Mouse (Mus musculus) midbrain, embryonic 13.5 days (tissue): ENCODE results near the gene Cdh24. TPM values are rescaled to one million over a fixed set of nuclear protein-coding genes. Genes with fewer than 3 reads are reported as not detected.

Experiments
- ATAC-seq: fragments of 200-750 bp; cut with Nextera tagmentation; 2 replicates; pipeline ENCODE4 v1.8.0; 2017; ENCODE audit warnings: mild to moderate bottlenecking, moderate TSS enrichment, moderate library complexity
- H3K27ac ChIP-seq: fragments of 300-500 bp; sonication (generic); 2 replicates; pipeline ENCODE4 v1.5.1; 2015; ENCODE audit warnings: inconsistent platforms, mild to moderate bottlenecking, moderate library complexity
- H3K27me3 ChIP-seq: fragments of 300-500 bp; sonication (generic); 2 replicates; pipeline ENCODE4 v1.6.1; 2015; ENCODE audit warnings: mild to moderate bottlenecking, inconsistent platforms
- H3K36me3 ChIP-seq: fragments of 300-500 bp; sonication (generic); 2 replicates; pipeline ENCODE4 v1.6.1; 2015; ENCODE audit warnings: mild to moderate bottlenecking, inconsistent platforms
- H3K4me1 ChIP-seq: fragments of 300-500 bp; sonication (generic); replicated peaks from 2 replicates; pipeline ENCODE4 v1.6.1; 2015; ENCODE audit warnings: inconsistent platforms
- H3K4me2 ChIP-seq: fragments of 300-500 bp; sonication (generic); replicated peaks from 2 replicates; pipeline ENCODE4 v1.6.1; 2015; ENCODE audit warnings: moderate library complexity, mild to moderate bottlenecking, inconsistent platforms
- H3K4me3 ChIP-seq: fragments of 300-500 bp; sonication (generic); replicated peaks from 2 replicates; pipeline ENCODE4 v1.5.1; 2015; ENCODE audit warnings: mild to moderate bottlenecking, inconsistent platforms
- H3K9ac ChIP-seq: fragments of 300-500 bp; sonication (generic); replicated peaks from 2 replicates; pipeline ENCODE4 v1.6.1; 2015; ENCODE audit warnings: mild to moderate bottlenecking, inconsistent platforms
- H3K9me3 ChIP-seq: fragments of 300-500 bp; sonication (generic); 2 replicates; pipeline ENCODE4 v1.6.1; 2016; ENCODE audit warnings: mild to moderate bottlenecking, inconsistent platforms
- WGBS: fragments of 180-500 bp; shearing (Covaris S2); methylation state at CpG from one replicate; pipeline ENCODE4 v1.1.7; 2015; 5-methylcytosine and 5-hydroxymethylcytosine counted together
- microRNA counts: library from miRNA; unstranded; fragments of <30 nt; microRNA quantifications from one replicate; lab custom pipeline; 2016
- microRNA-seq: library from miRNA; unstranded; fragments of <30 nt; microRNA quantifications from one replicate; pipeline ENCODE4, GENCODE M21; 2016
- polyA plus RNA-seq: library from polyadenylated mRNA; unstranded; fragments of >200 nt; fragmentation: Nextera tagmentation; extraction: Ambion mirVana; gene quantifications from 2 replicates; pipeline ENCODE4 v1.2.1, GENCODE M21; 2015

Gene Cdh24
- polyA plus RNA-seq, 1 experiment from 2014 or later, result 12.3 TPM

DNA sequence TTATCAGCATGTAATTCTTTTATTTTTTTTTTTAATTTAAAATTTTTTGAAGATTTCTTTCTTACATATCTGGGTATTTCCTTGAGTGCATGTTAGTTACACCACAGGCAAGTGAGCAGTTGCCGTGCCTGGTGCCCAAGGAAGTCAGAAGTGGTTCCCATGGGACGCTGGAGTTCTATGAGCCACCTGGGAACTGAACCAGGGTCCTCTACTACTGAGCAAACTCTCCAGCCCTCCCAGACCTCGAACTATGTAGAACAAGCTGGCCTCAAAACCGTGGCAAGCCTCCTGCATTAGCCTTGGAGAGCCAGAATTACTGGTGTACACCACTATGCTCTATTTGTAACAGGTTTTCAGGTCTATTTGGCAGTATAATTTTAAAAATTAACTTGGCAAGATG is 38.6 kb downstream of the Cdh24 start:
- Histone ChIP-seq H3K4me2 (peak overlapping the region; percentile 55), H3K36me3 (peaks cover 7% of the 10 kb centered on the region; the same call in 1 of the 2 replicates), H3K4me1 (peaks cover 26% of the 10 kb centered on the region), H3K9me3 (no peaks in the 10 kb centered on the region), H3K4me3 (peak overlapping the region; percentile 61), H3K27ac (peak overlapping the region; percentile 95), H3K9ac (peak overlapping the region; percentile 76), H3K27me3 (no peaks in the 10 kb centered on the region)
- 38% methylated on average over 4 of the region's 4 CpGs for WGBS
- peak; percentile 5; the same call in 1 of the 2 replicates for ATAC-seq

- no peak overlapping the region for H3K27ac ChIP-seq
- peaks cover 7% of the 10 kb centered on the region; the same call in 1 of the 2 replicates for H3K36me3 ChIP-seq
- H3K4me1 ChIP-seq, result peaks cover 26% of the 10 kb centered on the region
- H3K9me3 ChIP-seq, result no peaks in the 10 kb centered on the region
- H3K27me3 ChIP-seq, result no peaks in the 10 kb centered on the region
- no peak for ATAC-seq
- no peak overlapping the region for H3K4me2 ChIP-seq
- H3K9ac ChIP-seq, result no peak overlapping the region
- no peak overlapping the region for H3K4me3 ChIP-seq
- 89% methylated on average over 2 of the region's 2 CpGs for WGBS
These were observed 39.6 kb downstream of the Cdh24 start for GRCm38 (mm10) chr14:54601601-54602000.

DNA sequence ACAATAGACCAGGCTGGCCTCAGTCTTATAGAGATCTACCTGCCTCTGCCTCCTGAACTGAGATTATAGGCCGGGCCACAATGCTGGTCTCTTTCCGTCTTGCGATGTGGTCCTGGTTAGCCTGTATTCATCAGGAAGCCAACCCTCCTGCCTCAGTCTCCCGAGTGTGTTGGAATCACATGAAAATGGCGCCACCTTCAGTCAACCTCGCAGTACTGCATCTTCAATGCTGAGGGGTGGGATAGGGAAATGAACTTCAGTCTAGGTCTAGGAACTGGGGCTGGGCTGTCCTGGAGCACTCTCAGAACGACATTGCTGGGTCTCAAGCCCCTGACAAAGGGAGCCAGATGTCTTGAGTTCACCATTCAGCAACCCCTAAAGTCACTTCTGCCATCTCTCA is 44.1 kb downstream of the Cdh24 start:
- H3K27me3 ChIP-seq, result no peaks in the 10 kb centered on the region
- WGBS, result 79% methylated on average over 7 of the region's 7 CpGs
- H3K9ac ChIP-seq, result no peak overlapping the region
- H3K4me1 ChIP-seq, result peaks cover under 1% of the 10 kb centered on the region; the same call in 1 of the 2 replicates
- no peak overlapping the region for H3K27ac ChIP-seq
- peaks cover 27% of the 10 kb centered on the region for H3K36me3 ChIP-seq
- ATAC-seq, result no peak
- no peak overlapping the region for H3K4me3 ChIP-seq
- no peaks in the 10 kb centered on the region for H3K9me3 ChIP-seq
- H3K4me2 ChIP-seq, result no peak overlapping the region

DNA sequence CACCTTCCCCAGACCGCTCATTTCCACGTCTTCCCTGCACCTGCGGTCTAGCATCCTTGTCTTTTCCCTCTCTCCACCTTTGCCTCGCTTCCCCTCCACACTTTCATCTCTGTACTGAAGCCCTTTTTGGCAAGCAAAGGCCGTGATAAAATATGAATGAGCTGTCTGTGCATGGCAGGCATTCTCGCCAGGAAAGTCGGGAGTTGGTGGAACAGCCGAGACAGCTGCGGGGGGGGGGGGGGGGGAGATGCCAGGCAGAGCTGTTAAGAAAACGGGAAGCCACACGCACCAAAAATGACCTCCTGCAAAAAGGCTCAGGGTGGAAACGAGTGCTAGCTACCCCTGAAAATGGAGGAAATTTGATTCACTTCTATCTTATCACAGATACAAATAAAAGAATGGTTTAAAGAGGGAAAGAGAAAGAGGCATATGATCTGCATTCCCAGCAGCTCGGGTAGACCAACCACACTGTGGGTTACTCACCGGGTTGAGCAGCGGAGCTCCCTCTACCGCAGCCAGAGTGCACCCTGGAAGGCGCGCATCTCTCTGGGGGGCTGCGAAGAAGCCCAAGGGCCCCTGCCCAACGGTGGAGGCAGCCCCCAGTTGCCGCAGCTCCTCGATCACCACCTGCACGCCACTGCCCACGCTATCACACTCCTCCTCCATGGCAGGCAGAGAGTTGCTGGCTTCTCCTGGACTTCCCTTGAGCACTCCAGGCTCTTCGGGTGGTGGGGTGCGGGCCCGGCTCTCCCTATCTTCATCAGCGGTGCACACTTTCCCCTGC is 46.3 kb downstream of the Cdh24 start:
- Histone ChIP-seq H3K9me3 (no peaks in the 10 kb centered on the region), H3K4me3 (no peak overlapping the region), H3K4me2 (no peak overlapping the region), H3K36me3 (peaks cover 29% of the 10 kb centered on the region), H3K27me3 (no peaks in the 10 kb centered on the region), H3K9ac (no peak overlapping the region), H3K4me1 (no peaks in the 10 kb centered on the region; the same call in 1 of the 2 replicates), H3K27ac (no peak overlapping the region)
- 71% methylated on average over 27 of the region's 28 CpGs for WGBS
- ATAC-seq, result no peak

- no peaks in the 10 kb centered on the region for H3K9me3 ChIP-seq
- peaks cover 25% of the 10 kb centered on the region for H3K36me3 ChIP-seq
- H3K4me2 ChIP-seq, result no peak overlapping the region
- no peak overlapping the region for H3K27ac ChIP-seq
- no peak overlapping the region for H3K4me3 ChIP-seq
- ATAC-seq, result no peak
- H3K4me1 ChIP-seq, result no peaks in the 10 kb centered on the region; the same call in 1 of the 2 replicates
- no peaks in the 10 kb centered on the region for H3K27me3 ChIP-seq
- 91% methylated on average over 3 of the region's 3 CpGs for WGBS
- no peak overlapping the region for H3K9ac ChIP-seq
These were observed 47.1 kb downstream of the Cdh24 start for GRCm38 (mm10) chr14:54594055-54594454.

GRCm38 (mm10) chr14:54592319-54592934 is 48.7 kb downstream of the Cdh24 start:
- H3K36me3 ChIP-seq, result peaks cover 23% of the 10 kb centered on the region
- H3K9me3 ChIP-seq, result no peaks in the 10 kb centered on the region
- H3K27me3 ChIP-seq, result no peaks in the 10 kb centered on the region
- peak overlapping the region; percentile 47; the same call in 1 of the 2 replicates for H3K27ac ChIP-seq
- H3K4me3 ChIP-seq, result no peak overlapping the region
- ATAC-seq, result no peak
- no peak overlapping the region for H3K4me2 ChIP-seq
- H3K4me1 ChIP-seq, result no peaks in the 10 kb centered on the region; the same call in 1 of the 2 replicates
- 78% methylated on average over 10 of the region's 10 CpGs for WGBS
- H3K9ac ChIP-seq, result 0 out of 2 replicates have a peak overlapping the region, but pooled peaks have one; percentile 23

DNA sequence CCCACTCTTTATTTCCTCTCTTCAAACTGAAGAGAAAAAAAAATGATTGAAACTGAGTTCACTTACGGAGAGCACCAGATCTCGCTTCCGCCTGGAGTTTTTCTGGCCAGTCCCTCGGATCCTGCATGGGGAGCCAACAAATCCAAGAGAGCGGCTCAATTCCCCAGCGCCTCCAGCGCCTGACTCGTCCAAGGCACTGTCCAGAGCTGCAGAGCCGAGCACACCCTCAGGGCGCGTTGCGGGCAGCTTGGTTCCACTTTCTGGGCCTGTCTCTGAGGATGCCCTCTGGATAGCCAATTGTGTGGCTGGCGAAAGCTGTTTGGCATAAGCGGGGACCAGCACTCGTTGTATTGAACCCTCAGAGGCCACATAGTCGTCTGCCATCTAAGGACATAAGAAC is 50.1 kb downstream of the Cdh24 start:
- Histone ChIP-seq H3K9me3 (no peaks in the 10 kb centered on the region), H3K4me2 (no peak overlapping the region), H3K27ac (no peak overlapping the region), H3K4me3 (no peak overlapping the region), H3K4me1 (no peaks in the 10 kb centered on the region; the same call in 1 of the 2 replicates), H3K9ac (no peak overlapping the region), H3K36me3 (peaks cover 27% of the 10 kb centered on the region), H3K27me3 (no peaks in the 10 kb centered on the region)
- ATAC-seq, result no peak
- 91% methylated on average over 16 of the region's 16 CpGs for WGBS

GRCm38 (mm10) chr14:54583681-54584338 is 57.4 kb downstream of the Cdh24 start:
- 0 out of 2 replicates have a peak, but pooled peaks have one; percentile 58 for ATAC-seq
- H3K4me2 ChIP-seq, result no peak overlapping the region
- no peaks in the 10 kb centered on the region for H3K27me3 ChIP-seq
- whole genome bisulfite sequencing, result 49% methylated on average over 7 of the region's 7 CpGs
- H3K4me1 ChIP-seq, result no peaks in the 10 kb centered on the region
- H3K36me3 ChIP-seq, result peaks cover 30% of the 10 kb centered on the region
- no peak overlapping the region for H3K4me3 ChIP-seq
- H3K9me3 ChIP-seq, result no peaks in the 10 kb centered on the region
- no peak overlapping the region for H3K9ac ChIP-seq
- H3K27ac ChIP-seq, result no peak overlapping the region

DNA sequence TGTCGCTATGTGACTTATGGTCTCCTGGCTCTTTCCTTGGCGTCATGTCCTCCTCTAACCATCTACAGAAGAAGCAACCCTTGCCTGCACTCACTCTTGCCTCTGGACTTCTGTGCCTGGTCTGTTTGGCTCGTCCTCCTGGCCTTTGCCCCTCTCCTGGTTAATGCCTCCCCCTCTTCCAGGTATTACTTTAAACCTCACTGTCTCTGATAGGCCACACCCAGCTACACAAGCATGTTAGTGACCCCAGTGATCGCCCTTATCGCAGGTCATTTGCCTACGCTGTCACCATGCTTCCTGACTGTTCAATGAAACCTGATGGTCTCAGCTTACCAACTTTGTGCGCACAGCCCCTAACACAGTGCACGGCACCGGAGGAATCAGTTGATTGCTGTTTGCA is 58.6 kb downstream of the Cdh24 start:
- Histone ChIP-seq H3K9ac (no peak overlapping the region), H3K4me2 (no peak overlapping the region), H3K9me3 (no peaks in the 10 kb centered on the region), H3K4me1 (peaks cover 10% of the 10 kb centered on the region), H3K4me3 (no peak overlapping the region), H3K27ac (no peak overlapping the region), H3K27me3 (peaks cover under 1% of the 10 kb centered on the region), H3K36me3 (peaks cover 30% of the 10 kb centered on the region)
- no peak for ATAC-seq
- 96% methylated on average over 9 of the region's 9 CpGs for WGBS

MicroRNAs encoded within 50 kb of the gene (microRNA counts, 519-probe panel; counts per million panel counts)
- microRNA mmu-miR-686 (lab: Ali Mortazavi, UCI), result 110 counts per million, percentile 56 among the panel's probes with 10 or more counts

Small RNA genes lying within 50 kb of the gene (microRNA-seq; reads per million reads assigned to microRNA genes)
- gene Mir686 (not detected), gene Mir6948 (0.82 reads per million)

Other genes starting within 250 kb of the Cdh24 start
- 5.3 and 5.9 TPM in 2 replicates for gene Slc7a7, start 223.6 kb downstream of the Cdh24 start, polyA plus RNA-seq
- 278 and 280 TPM in 2 replicates for gene Mrpl52, start 214.5 kb downstream of the Cdh24 start, polyA plus RNA-seq
- gene Mmp14, start 209.8 kb downstream of the Cdh24 start, polyA plus RNA-seq, result 50.1 and 55.9 TPM in 2 replicates
- gene Lrp10, start 177.2 kb downstream of the Cdh24 start, polyA plus RNA-seq, result 22.3 and 27.5 TPM in 2 replicates
- gene Rem2, start 165.3 kb downstream of the Cdh24 start, polyA plus RNA-seq, result 44.3 and 52.3 TPM in 2 replicates
- 101 and 107 TPM in 2 replicates for gene Prmt5, start 123.8 kb downstream of the Cdh24 start, polyA plus RNA-seq
- 19.2 and 21.7 TPM in 2 replicates for gene Haus4, start 86.7 kb downstream of the Cdh24 start, polyA plus RNA-seq
- gene Ajuba, start 63.8 kb downstream of the Cdh24 start, polyA plus RNA-seq, result 13.5 and 18.0 TPM in 2 replicates
- gene 4931414P19Rik, start 35.4 kb downstream of the Cdh24 start, polyA plus RNA-seq, result 8.7 and 9.3 TPM in 2 replicates
- gene Psmb5, start 23.3 kb downstream of the Cdh24 start, polyA plus RNA-seq, result 438 and 468 TPM in 2 replicates
- gene Psmb11, start 19.9 kb downstream of the Cdh24 start, polyA plus RNA-seq, result 0.15 TPM in 1 of 2 replicates, not detected in the other
- gene Gm17606, start 412 bp downstream of the Cdh24 start, polyA plus RNA-seq, result not detected in 2 replicates
- gene 1700123O20Rik, start 44.9 kb upstream of the Cdh24 start, polyA plus RNA-seq, result 75.4 and 76.6 TPM in 2 replicates
- gene Acin1, start 45.6 kb upstream of the Cdh24 start, polyA plus RNA-seq, result 185 and 187 TPM in 2 replicates
- gene Gm29776, start 57.5 kb upstream of the Cdh24 start, polyA plus RNA-seq, result 0.27 and 0.32 TPM in 2 replicates
- not detected in 2 replicates for gene Cebpe, start 70.8 kb upstream of the Cdh24 start, polyA plus RNA-seq
- gene Slc7a8, start 140.6 kb upstream of the Cdh24 start, polyA plus RNA-seq, result 4.6 and 4.9 TPM in 2 replicates
- not detected in 2 replicates for gene Rnf212b, start 172.8 kb upstream of the Cdh24 start, polyA plus RNA-seq
- gene Homez, start 229.6 kb upstream of the Cdh24 start, polyA plus RNA-seq, result 11.7 and 13.5 TPM in 2 replicates
- gene Ppp1r3e, start 236.2 kb upstream of the Cdh24 start, polyA plus RNA-seq, result 0.98 and 2.2 TPM in 2 replicates
- gene Bcl2l2, start 242.0 kb upstream of the Cdh24 start, polyA plus RNA-seq, result 4.4 and 4.9 TPM in 2 replicates
- 0.18 TPM in 1 of 2 replicates, not detected in the other for gene Gm20521, start 242.1 kb upstream of the Cdh24 start, polyA plus RNA-seq